Mouse (Mus musculus): ENCODE results near the gene Bcl2l14. TPM values are rescaled to one million over a fixed set of nuclear protein-coding genes. Genes with fewer than 3 reads are reported as not detected.

Bcl2l14 gene
- polyA plus RNA-seq, 1 experiment from 2014 or later, result 0.34 TPM

- H3K4me1 ChIP-seq, result peaks cover 17% of the 10 kb centered on the region
- 81% methylated on average over 5 of the region's 5 CpGs for WGBS
- no peaks in the 10 kb centered on the region for H3K27me3 ChIP-seq
- no peak overlapping the region for H3K4me2 ChIP-seq
- no peaks in the 10 kb centered on the region for H3K36me3 ChIP-seq (replicated peaks)
- no peak overlapping the region for H3K4me3 ChIP-seq (replicated peaks)
- no peaks in the 10 kb centered on the region for H3K9me3 ChIP-seq
- no peak for ATAC-seq (ENCODE audit: low FRiP score)
- H3K27ac ChIP-seq, result no peak overlapping the region
- H3K9ac ChIP-seq, result no peak overlapping the region
These were observed 40.8 kb downstream of the Bcl2l14 start for GRCm38 (mm10) chr6:134436955-134437354.

DNA sequence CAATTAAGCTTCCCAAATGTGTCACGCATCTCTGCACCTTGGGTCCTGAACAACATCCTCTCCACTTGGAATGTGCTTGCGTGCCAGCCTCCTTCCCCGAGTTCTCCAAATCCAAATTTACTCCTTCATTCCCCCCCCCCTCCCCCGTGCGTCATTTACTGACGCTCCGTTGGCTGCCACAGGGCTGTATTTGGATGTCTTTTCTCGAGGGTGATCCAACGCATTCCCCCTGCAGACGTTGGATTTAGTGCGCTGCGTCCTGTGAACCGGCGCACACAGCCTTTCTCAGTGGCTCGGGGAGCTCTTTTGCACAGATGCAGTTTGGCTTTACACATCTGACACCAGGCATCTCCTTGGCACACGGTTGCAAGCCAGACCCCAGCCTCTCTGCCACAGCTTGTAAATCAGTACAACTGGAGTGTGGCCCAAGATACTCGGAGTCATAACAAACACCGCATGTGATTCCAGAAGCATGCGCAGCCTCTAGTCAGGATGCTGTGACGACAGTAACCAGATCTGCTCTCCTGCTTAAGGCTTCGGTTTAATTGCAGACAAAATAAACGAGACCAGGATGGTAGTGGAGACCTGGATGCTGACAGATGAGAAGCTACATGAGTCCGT lies 43.4 kb downstream of the Bcl2l14 start:
- peak; percentile 44; the same call in 1 of the 2 replicates for ATAC-seq (ENCODE audit: low FRiP score)
- Histone ChIP-seq H3K4me1 (peaks cover 17% of the 10 kb centered on the region), H3K4me2 (peak overlapping the region; percentile 52), H3K27ac (peak overlapping the region; percentile 27; the same call in 1 of the 2 replicates), H3K4me3 (replicated peaks) (peak overlapping the region; percentile 21), H3K27me3 (no peaks in the 10 kb centered on the region), H3K9ac (no peak overlapping the region), H3K9me3 (no peaks in the 10 kb centered on the region), H3K36me3 (replicated peaks) (0 out of 2 replicates have a peak, but pooled peaks cover under 1% of the 10 kb centered on the region)
- 15% methylated on average over 23 of the region's 23 CpGs for WGBS

DNA sequence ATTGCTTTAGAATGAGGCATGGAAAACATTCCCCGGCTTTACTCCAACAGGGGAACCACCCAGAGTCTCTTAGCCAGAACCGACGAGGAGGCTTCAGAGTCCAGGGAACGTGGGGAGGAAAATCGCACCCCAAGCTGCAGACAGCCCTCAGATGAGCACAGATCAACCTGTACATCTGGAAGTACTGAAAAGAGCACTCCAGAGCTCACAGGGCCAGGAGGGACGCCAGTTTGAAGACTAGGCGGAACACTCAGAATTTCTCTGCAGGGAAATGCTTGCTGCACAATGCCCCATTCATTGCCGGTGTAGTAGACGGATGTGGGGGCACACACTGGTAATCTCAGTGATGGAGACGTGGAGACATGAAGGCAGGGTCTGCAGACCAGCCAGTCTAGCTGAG lies 43.9 kb downstream of the Bcl2l14 start:
- H3K4me2 ChIP-seq, result peak overlapping the region; percentile 52

GRCm38 (mm10) chr6:134441716-134442115 lies 45.6 kb downstream of the Bcl2l14 start:
- peaks cover 17% of the 10 kb centered on the region for H3K36me3 ChIP-seq (replicated peaks)
- H3K4me3 ChIP-seq (replicated peaks), result no peak overlapping the region
- 89% methylated on average over 3 of the region's 3 CpGs for WGBS
- H3K4me2 ChIP-seq, result no peak overlapping the region
- no peak overlapping the region for H3K27ac ChIP-seq
- no peak for ATAC-seq (ENCODE audit: low FRiP score)
- no peak overlapping the region for H3K9ac ChIP-seq
- no peaks in the 10 kb centered on the region for H3K9me3 ChIP-seq
- H3K27me3 ChIP-seq, result no peaks in the 10 kb centered on the region
- H3K4me1 ChIP-seq, result peaks cover 17% of the 10 kb centered on the region

More for the DNA sequence above, 43.9 kb downstream of the Bcl2l14 start:
- Histone ChIP-seq H3K9ac (no peak overlapping the region), H3K36me3 (replicated peaks) (peaks cover 6% of the 10 kb centered on the region), H3K4me1 (peaks cover 17% of the 10 kb centered on the region), H3K9me3 (no peaks in the 10 kb centered on the region), H3K27ac (peak overlapping the region; percentile 27; the same call in 1 of the 2 replicates), H3K4me3 (replicated peaks) (peak overlapping the region; percentile 21; the same call in 1 of the 2 replicates), H3K27me3 (no peaks in the 10 kb centered on the region)
- WGBS, result 28% methylated on average over 10 of the region's 10 CpGs
- ATAC-seq (ENCODE audit: low FRiP score), result no peak; the same call in 1 of the 2 replicates

- Histone ChIP-seq H3K9ac (no peak overlapping the region), H3K4me1 (peaks cover 17% of the 10 kb centered on the region), H3K27ac (no peak overlapping the region), H3K27me3 (no peaks in the 10 kb centered on the region), H3K4me3 (replicated peaks) (no peak overlapping the region), H3K4me2 (no peak overlapping the region), H3K36me3 (replicated peaks) (peaks cover 17% of the 10 kb centered on the region), H3K9me3 (no peaks in the 10 kb centered on the region)
- no peak for ATAC-seq (ENCODE audit: low FRiP score)
- 91% methylated on average over 5 of the region's 5 CpGs for WGBS
These were observed 46.1 kb downstream of the Bcl2l14 start for GRCm38 (mm10) chr6:134442219-134442618.

DNA sequence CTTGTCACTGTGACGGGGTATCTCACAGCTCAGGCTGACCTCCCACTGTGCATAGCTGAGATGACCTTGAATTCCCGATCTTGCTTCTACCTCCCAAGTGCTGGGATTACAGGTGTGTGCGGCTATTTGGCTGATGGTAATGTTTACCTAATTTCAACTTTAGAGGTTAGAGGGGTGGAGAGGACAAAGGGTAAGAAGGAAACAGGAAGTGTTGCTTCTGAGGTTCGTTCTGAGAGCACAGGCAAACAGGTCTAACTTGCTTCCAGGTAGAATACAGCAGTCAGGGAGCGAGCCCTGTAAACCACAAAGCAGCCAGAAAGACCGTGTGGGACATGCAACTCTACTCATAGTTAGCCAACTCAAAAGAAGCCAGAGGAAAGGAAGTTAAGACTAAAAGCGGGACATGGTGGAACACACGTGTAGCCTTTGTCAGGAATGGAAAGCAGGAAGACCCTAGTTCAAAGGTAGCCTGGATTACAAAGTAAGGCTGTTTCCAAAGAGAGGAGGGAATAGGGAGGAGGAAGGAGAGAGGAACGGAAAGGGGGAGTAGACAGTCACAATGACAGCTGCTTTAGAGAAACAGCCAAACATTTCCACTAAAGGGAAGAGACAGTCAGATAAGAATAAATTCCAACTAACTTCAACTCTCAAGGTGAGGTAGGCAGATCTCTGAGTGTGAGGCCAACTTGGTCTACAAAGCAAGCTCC lies 47.2 kb downstream of the Bcl2l14 start:
- peaks cover 17% of the 10 kb centered on the region for H3K36me3 ChIP-seq (replicated peaks)
- H3K27me3 ChIP-seq, result no peaks in the 10 kb centered on the region
- no peak for ATAC-seq (ENCODE audit: low FRiP score)
- H3K9ac ChIP-seq, result no peak overlapping the region
- WGBS, result 83% methylated on average over 9 of the region's 9 CpGs
- H3K9me3 ChIP-seq, result no peaks in the 10 kb centered on the region
- no peak overlapping the region for H3K27ac ChIP-seq
- H3K4me2 ChIP-seq, result no peak overlapping the region
- no peak overlapping the region for H3K4me3 ChIP-seq (replicated peaks)
- H3K4me1 ChIP-seq, result peaks cover 17% of the 10 kb centered on the region

GRCm38 (mm10) chr6:134443925-134444324 lies 47.8 kb downstream of the Bcl2l14 start:
- ATAC-seq (ENCODE audit: low FRiP score), result no peak
- Histone ChIP-seq H3K9me3 (no peaks in the 10 kb centered on the region), H3K4me3 (replicated peaks) (no peak overlapping the region), H3K27ac (no peak overlapping the region), H3K4me2 (no peak overlapping the region), H3K27me3 (no peaks in the 10 kb centered on the region), H3K36me3 (replicated peaks) (peaks cover 17% of the 10 kb centered on the region), H3K4me1 (peaks cover 16% of the 10 kb centered on the region), H3K9ac (no peak overlapping the region)
- 89% methylated on average over 5 of the region's 5 CpGs for WGBS

GRCm38 (mm10) chr6:134448451-134448850 lies 52.3 kb downstream of the Bcl2l14 start:
- Histone ChIP-seq H3K4me2 (no peak overlapping the region), H3K9ac (no peak overlapping the region), H3K9me3 (no peaks in the 10 kb centered on the region), H3K4me3 (replicated peaks) (no peak overlapping the region), H3K27me3 (no peaks in the 10 kb centered on the region), H3K36me3 (replicated peaks) (peaks cover 56% of the 10 kb centered on the region), H3K4me1 (peaks cover 5% of the 10 kb centered on the region), H3K27ac (no peak overlapping the region; the same call in 1 of the 2 replicates)
- ATAC-seq (ENCODE audit: low FRiP score), result no peak
- 93% methylated on average over 12 of the region's 12 CpGs for whole genome bisulfite sequencing

GRCm38 (mm10) chr6:134449958-134450357 lies 53.8 kb downstream of the Bcl2l14 start:
- H3K4me3 ChIP-seq (replicated peaks), result no peak overlapping the region
- H3K4me2 ChIP-seq, result no peak overlapping the region
- no peak overlapping the region for H3K9ac ChIP-seq
- no peak overlapping the region for H3K27ac ChIP-seq
- H3K4me1 ChIP-seq, result peaks cover 5% of the 10 kb centered on the region
- H3K9me3 ChIP-seq, result no peaks in the 10 kb centered on the region
- WGBS, result 76% methylated on average over 11 of the region's 11 CpGs
- no peaks in the 10 kb centered on the region for H3K27me3 ChIP-seq
- ATAC-seq (ENCODE audit: low FRiP score), result no peak
- peaks cover 66% of the 10 kb centered on the region for H3K36me3 ChIP-seq (replicated peaks)

DNA sequence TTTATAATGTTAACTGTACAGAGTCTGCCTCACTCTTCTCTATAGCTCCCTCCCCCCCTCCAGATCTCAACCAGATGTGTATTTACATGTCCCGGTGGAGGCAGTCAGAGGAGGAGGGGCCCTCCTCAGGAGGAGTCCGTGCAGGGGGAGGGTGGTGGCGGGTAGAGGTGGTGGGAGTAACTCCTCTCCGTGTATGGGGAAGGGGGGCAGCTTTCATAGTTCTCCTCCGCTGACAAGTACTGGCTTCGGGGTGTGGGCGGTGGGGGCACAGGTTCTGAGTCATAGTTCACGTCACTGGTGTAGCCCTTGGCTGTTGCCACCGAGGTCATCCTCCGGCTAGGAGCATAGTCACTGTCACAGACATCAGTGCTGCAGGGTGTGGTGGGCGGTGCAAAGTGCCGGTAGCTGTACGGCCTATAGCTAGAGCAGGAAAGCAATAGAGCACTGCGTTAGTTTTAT lies 54.6 kb downstream of the Bcl2l14 start:
- peak; percentile 66; the same call in 1 of the 2 replicates for ATAC-seq (ENCODE audit: low FRiP score)
- H3K4me3 ChIP-seq (replicated peaks), result no peak overlapping the region
- no peak overlapping the region for H3K9ac ChIP-seq
- no peaks in the 10 kb centered on the region for H3K27me3 ChIP-seq
- peaks cover 5% of the 10 kb centered on the region for H3K4me1 ChIP-seq
- 78% methylated on average over 14 of the region's 14 CpGs for WGBS
- no peaks in the 10 kb centered on the region for H3K9me3 ChIP-seq
- H3K4me2 ChIP-seq, result no peak overlapping the region
- peak overlapping the region; percentile 46; the same call in 1 of the 2 replicates for H3K27ac ChIP-seq
- H3K36me3 ChIP-seq (replicated peaks), result peaks cover 68% of the 10 kb centered on the region

GRCm38 (mm10) chr6:134454093-134454492 lies 58.0 kb downstream of the Bcl2l14 start:
- Histone ChIP-seq H3K4me1 (peaks cover 5% of the 10 kb centered on the region), H3K27me3 (no peaks in the 10 kb centered on the region), H3K9me3 (no peaks in the 10 kb centered on the region), H3K9ac (no peak overlapping the region), H3K36me3 (replicated peaks) (peaks cover 91% of the 10 kb centered on the region), H3K4me2 (no peak overlapping the region), H3K4me3 (replicated peaks) (no peak overlapping the region), H3K27ac (no peak overlapping the region)
- ATAC-seq (ENCODE audit: low FRiP score), result no peak
- WGBS, result 92% methylated on average over 1 of the region's 1 CpGs

DNA sequence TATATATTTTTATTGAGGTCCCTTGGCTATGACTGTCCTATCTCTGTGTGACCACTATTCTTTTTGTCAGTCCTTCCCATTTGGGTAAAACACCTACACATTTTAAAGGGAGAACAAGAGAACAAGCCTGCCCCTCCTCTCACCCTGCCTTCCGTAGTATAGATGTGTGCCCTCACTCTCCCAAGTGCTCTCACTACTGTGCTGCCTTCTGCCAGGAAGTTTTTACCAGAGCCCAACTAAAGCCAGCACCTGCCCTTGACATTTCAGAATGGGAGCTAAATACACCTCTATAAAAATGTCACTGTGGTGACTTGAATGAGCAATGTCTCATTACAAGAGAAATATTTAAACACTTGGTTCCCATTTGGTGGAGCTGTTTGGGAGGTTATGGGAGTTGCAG lies 62.3 kb downstream of the Bcl2l14 start:
- H3K4me2 ChIP-seq, result no peak overlapping the region
- H3K4me3 ChIP-seq (replicated peaks), result no peak overlapping the region
- no peaks in the 10 kb centered on the region for H3K27me3 ChIP-seq
- H3K9me3 ChIP-seq, result no peaks in the 10 kb centered on the region
- peaks cover 87% of the 10 kb centered on the region for H3K36me3 ChIP-seq (replicated peaks)
- ATAC-seq (ENCODE audit: low FRiP score), result no peak
- no peak overlapping the region for H3K27ac ChIP-seq
- H3K4me1 ChIP-seq, result no peaks in the 10 kb centered on the region
- H3K9ac ChIP-seq, result no peak overlapping the region
- 83% methylated on average over 1 of the region's 1 CpGs for WGBS
